Mouse (Mus musculus): ENCODE results near the gene Olfr1416. TPM values are rescaled to one million over a fixed set of nuclear protein-coding genes. Genes with fewer than 3 reads are reported as not detected.
"Not testable (repeated sequence)": the region's sequence is repeated elsewhere in the genome, so short reads cannot be mapped to it uniquely, and the experiment has no call there.

Olfr1416 gene
- polyA plus RNA-seq (2016; fragmentation: Nextera tagmentation; extraction: Ambion mirVana) = not detected in 2 replicates

DNA sequence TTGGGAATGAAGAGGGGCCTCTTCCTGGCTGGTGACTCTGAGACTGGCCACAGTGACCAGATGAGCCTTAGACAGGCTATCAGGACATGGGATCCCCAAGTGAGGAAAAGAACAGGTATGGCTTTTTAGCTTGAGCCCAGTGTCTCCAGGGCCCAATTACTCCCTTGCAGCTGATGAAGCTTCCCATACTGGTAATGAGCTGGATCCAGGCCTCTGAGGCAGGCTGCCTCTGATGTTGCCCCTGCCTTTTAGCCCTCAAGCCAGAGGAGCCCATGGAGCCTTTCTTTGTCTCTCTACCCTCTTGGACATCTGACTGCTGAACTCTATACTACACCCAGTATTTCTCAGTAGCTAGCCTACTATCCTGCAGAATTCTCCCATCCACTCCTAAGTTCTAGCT lies at the start of gene Olfr1416:
TSS of gene Olfr1416 (minus strand) at position 101 of the 400 bp plus-strand sequence.
- Histone ChIP-seq H3K4me3 (no peak within 1 kb of the TSS), H3K27ac (replicated peaks) (no peak within 1 kb of the TSS), H3K4me1 (no peaks in the 10 kb centered on the region), H3K36me3 (no peaks in the 10 kb centered on the region), H3K9me3 (replicated peaks) (peaks cover 10% of the 10 kb centered on the region), H3K27me3 (ENCODE audit: low read depth, poor library complexity, severe bottlenecking) (no peaks in the 10 kb centered on the region)
- no peak for DNase-seq (ENCODE audit: low spot score)

DNA sequence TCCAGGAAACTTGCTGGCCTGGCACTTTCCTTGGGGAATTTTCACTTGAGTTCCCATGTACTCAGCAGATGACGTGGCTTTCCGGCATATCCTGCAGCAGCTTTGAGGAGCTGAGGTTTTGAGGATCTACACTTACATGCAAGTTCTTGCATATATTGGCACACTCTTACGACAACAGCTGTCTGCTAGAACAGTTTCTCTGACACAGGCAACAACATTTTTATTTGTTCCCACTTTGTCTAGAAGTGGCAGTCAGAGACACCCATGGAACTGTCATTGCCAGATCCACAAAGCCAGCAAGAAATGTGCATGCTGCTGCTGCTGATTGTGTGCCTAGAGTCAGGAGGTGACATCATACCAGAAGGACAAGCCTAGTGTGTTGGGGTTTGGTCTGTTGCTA lies 38.9 kb upstream of the Olfr1416 start:
- Histone ChIP-seq H3K36me3 (no peaks in the 10 kb centered on the region), H3K9me3 (replicated peaks) (no peaks in the 10 kb centered on the region), H3K4me3 (no peak overlapping the region), H3K27ac (replicated peaks) (no peak overlapping the region), H3K27me3 (ENCODE audit: low read depth, poor library complexity, severe bottlenecking) (no peaks in the 10 kb centered on the region), H3K4me1 (peaks cover 7% of the 10 kb centered on the region; the same call in 1 of the 2 replicates)
- DNase-seq (ENCODE audit: low spot score) = no peak
- 90% methylated on average over 3 of the region's 3 CpGs for WGBS

DNA sequence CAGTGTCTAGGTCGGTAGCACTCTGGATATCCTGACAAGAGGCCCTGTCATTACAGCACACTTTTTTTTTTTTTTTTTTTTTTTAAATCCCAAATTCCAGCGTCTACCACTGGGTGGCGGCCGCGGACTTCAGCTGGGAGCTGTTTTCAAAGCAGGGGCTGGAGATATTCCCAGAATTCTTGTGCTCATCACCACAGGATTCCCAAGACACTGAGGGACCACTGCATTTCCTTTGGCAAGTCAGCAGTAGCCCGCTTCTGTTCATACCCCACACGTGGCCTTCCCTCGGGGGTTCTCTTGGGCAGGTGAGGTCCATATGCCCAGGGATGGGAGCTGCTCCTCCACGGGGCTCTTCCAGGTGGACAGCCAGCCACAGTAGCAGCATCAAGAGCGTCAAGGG lies 36.5 kb upstream of the Olfr1416 start:
- 24% methylated on average over 10 of the region's 10 CpGs for WGBS
- no peaks in the 10 kb centered on the region for H3K9me3 ChIP-seq (replicated peaks)
- no peaks in the 10 kb centered on the region for H3K36me3 ChIP-seq
- H3K4me1 ChIP-seq = peaks cover 7% of the 10 kb centered on the region; the same call in 1 of the 2 replicates
- no peak overlapping the region for H3K27ac ChIP-seq (replicated peaks)
- no peak overlapping the region for H3K4me3 ChIP-seq
- no peaks in the 10 kb centered on the region for H3K27me3 ChIP-seq (ENCODE audit: low read depth, poor library complexity, severe bottlenecking)
- peak; percentile 51 for DNase-seq (ENCODE audit: low spot score)

DNA sequence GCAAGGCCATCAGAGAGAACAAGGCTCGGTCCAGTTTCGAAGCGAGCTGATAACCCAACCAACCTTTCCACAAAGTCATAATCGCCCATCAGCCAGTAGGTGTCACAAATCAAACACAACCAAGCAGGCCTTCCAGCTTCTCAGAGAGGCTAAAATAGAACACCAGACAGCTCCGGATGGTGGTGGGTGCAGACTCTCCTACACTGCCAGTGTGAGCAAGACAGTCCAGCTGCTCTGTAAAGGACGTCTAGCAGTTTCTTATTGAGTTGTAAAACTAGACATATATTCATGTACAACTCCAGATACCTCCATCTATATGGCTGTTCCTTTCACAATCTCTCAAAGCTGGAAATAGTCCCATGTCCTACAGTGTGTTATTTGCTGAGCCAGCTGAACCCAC lies 34.1 kb upstream of the Olfr1416 start:
- no peak for DNase-seq (ENCODE audit: low spot score)
- no peak overlapping the region for H3K27ac ChIP-seq (replicated peaks)
- H3K4me1 ChIP-seq = peaks cover 7% of the 10 kb centered on the region; the same call in 1 of the 2 replicates
- H3K9me3 ChIP-seq (replicated peaks) = no peaks in the 10 kb centered on the region
- no peak overlapping the region for H3K4me3 ChIP-seq
- H3K27me3 ChIP-seq (ENCODE audit: low read depth, poor library complexity, severe bottlenecking) = no peaks in the 10 kb centered on the region
- no peaks in the 10 kb centered on the region for H3K36me3 ChIP-seq
- 87% methylated on average over 6 of the region's 6 CpGs for WGBS

DNA sequence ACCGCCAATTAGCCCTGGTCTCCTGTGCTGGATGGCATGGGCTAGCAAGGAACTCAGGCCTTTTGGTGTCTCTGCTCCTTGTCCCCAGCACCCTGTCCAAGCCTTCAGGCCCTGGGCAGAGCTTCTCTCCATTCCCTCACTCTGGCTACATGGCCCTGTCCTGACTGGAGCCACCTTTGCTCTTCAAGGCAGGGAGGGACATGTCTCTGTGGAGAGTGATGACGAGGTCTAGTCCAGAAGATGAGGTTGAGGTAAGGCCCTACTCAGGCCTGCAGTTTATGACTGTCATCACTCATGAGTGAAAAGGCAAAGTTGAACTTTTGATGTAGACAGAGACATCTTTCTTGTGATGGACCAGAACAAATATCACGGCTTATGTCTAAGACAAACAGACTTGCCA lies 33.6 kb upstream of the Olfr1416 start, which contains the start of gene Olfr1414:
TSS of gene Olfr1414 (minus strand) at position 101 of the 400 bp plus-strand sequence.
- no peak for DNase-seq (ENCODE audit: low spot score)
- no peak within 1 kb of the TSS for H3K27ac ChIP-seq (replicated peaks)
- no peaks in the 10 kb centered on the region for H3K27me3 ChIP-seq (ENCODE audit: low read depth, poor library complexity, severe bottlenecking)
- H3K36me3 ChIP-seq = no peaks in the 10 kb centered on the region
- WGBS = 88% methylated on average over 3 of the region's 3 CpGs
- peaks cover 7% of the 10 kb centered on the region; the same call in 1 of the 2 replicates for H3K4me1 ChIP-seq
- no peaks in the 10 kb centered on the region for H3K9me3 ChIP-seq (replicated peaks)
- no peak within 1 kb of the TSS for H3K4me3 ChIP-seq

DNA sequence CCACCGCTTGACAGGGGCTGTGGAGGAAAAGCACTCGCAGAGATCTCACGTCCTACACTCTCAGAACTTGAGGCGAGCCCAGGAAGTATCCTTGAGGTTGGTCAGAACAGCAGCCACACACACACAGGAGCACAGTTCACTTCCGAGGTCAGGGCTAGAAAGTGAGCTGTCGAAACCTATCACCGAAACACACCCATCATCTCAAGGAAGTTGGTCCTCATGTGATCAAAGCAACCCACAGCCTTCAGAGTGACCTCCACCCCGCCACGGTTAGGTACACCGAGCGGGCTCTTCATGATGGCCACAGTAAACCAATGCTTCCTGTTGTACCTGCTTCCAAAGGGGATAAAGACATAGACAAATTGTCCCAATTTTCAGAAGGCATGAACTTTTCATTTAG lies 30.5 kb upstream of the Olfr1416 start:
- H3K4me1 ChIP-seq = peaks cover 4% of the 10 kb centered on the region; the same call in 1 of the 2 replicates
- WGBS = 85% methylated on average over 11 of the region's 11 CpGs
- H3K27ac ChIP-seq (replicated peaks) = no peak overlapping the region
- no peaks in the 10 kb centered on the region for H3K27me3 ChIP-seq (ENCODE audit: low read depth, poor library complexity, severe bottlenecking)
- H3K4me3 ChIP-seq = no peak overlapping the region
- no peaks in the 10 kb centered on the region for H3K9me3 ChIP-seq (replicated peaks)
- H3K36me3 ChIP-seq = no peaks in the 10 kb centered on the region
- no peak for DNase-seq (ENCODE audit: low spot score)

DNA sequence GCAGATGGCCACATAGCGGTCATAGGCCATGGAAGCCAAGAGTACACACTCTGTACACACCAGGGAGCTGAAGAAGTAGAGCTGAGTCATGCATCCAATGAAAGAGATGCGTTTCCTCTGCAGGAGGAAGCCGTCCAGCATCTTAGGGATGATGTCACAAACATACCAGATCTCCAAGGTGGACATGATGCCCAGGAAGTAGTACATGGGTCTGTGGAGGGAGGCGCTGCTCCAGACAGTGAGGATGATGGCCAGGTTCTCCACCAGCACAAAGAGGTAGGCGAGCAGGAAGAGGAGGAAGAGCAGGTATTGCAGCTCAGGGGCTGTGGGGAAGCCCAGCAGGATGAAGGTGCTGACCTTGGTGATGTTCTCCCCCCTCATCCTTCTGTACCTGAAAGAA lies 26.7 kb upstream of the Olfr1416 start:
- DNase-seq (ENCODE audit: low spot score); H3K4me1 ChIP-seq; H3K36me3 ChIP-seq; H3K27ac ChIP-seq (replicated peaks); H3K4me3 ChIP-seq; H3K9me3 ChIP-seq (replicated peaks); H3K27me3 ChIP-seq (ENCODE audit: low read depth, poor library complexity, severe bottlenecking): not testable (repeated sequence)
- WGBS = 90% methylated on average over 5 of the region's 5 CpGs

DNA sequence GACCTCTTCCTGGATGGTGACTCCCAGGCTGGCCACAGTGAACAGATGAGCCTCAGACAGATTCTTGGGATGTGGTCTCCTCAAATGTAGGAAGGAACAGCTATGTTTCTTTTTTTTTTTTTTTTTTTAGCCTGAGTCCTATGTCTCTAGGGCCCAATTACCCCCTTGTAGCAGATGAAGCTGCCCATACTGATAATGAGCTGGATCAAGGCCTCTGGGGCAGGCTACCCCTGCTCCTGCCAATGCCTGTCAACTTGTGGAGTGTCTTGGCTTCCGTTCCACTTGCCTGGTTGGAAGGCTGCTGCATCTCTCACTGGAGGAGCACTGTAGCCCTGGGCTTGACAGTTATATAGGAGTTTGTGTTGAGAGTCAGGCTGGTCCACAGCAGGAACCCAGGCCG lies 11.1 kb upstream of the Olfr1416 start, which contains the start of gene Olfr1415:
TSS of gene Olfr1415 (minus strand) at position 101 of the 400 bp plus-strand sequence.
- H3K36me3 ChIP-seq = no peaks in the 10 kb centered on the region
- H3K27ac ChIP-seq (replicated peaks) = no peak within 1 kb of the TSS
- peaks cover 6% of the 10 kb centered on the region; the same call in 1 of the 2 replicates for H3K9me3 ChIP-seq (replicated peaks)
- no peaks in the 10 kb centered on the region for H3K4me1 ChIP-seq
- H3K27me3 ChIP-seq (ENCODE audit: low read depth, poor library complexity, severe bottlenecking) = no peaks in the 10 kb centered on the region
- 90% methylated on average over 2 of the region's 2 CpGs for WGBS
- DNase-seq (ENCODE audit: low spot score) = no peak
- no peak within 1 kb of the TSS for H3K4me3 ChIP-seq

DNA sequence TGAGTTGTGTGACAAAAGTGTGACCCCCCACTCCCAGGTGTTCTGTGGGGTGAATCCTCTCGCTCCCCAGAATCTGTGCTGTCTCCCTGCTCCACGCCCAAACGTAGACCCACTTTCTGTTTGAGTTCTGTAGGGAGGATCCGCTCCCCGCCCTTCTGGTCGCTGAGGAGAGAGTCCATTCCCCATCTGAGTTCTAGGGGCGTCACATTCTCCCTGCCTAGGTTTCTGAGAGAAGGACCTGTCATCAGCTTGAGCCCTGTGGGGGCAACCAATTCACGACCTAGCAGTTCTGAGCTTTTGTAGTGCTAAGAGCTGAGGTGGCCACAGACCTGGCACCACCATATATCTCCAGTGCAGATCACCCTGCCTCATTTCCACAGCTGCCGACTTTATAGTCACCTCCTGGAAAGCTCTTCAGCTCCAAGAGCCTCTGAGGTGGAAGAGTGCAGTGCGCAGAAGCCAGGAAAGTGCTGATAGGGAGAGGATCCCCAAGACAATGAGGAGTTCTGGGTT lies 10.8 kb downstream of the Olfr1416 start:
- DNase-seq (ENCODE audit: low spot score) = no peak
- H3K27ac ChIP-seq (replicated peaks) = peak overlapping the region; percentile 63

DNA sequence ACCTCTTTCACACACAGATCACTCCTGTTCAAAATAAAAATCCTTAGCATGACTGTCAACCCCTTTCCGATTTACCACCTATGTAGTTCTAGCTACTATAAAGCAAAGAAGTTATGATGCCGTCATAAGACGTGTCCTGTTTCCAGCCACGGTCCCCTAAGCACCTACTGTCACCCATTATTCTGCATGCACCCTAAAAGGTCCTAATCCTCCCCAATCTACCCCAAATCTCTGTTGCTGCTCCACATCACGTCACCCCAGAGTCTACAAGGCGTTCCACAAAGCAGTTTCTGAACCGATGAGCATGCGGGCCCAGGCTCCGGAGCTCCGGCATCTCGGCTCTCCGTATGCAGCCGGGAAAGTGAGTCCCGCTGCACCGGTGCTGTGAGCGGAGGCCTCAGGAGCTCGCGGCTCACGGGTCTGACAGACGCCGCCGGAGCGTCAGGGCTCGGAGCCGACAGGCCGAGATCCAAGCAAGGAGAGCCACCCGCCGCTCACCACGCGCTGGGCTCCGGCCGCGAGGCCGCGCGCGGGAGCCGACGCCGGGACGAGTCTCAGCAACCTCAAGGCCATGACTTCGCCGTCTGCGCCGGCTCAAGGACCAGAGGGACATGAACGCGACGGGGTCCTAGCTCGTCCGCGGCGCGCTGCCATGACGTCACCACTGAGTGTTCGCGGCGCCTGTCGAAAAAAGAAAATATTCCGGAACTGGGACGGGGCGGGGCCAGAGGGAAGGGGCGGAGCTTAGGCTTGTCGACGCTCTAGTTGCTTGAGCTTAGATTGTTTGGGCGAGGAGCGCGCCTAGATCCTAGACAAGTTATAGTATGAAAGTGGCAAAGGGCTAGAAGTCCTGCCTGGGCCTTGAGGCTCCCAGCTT lies 11.5 kb downstream of the Olfr1416 start, which contains the start of gene Ndufa10:
TSS of gene Ndufa10 (minus strand) at position 696 of the 877 bp plus-strand sequence.
- H3K4me1 ChIP-seq = peaks cover 14% of the 10 kb centered on the region
- H3K27me3 ChIP-seq (ENCODE audit: low read depth, poor library complexity, severe bottlenecking) = no peaks in the 10 kb centered on the region
- under 1% methylated on average over 67 of the region's 67 CpGs for WGBS
- H3K36me3 ChIP-seq = peaks cover 26% of the 10 kb centered on the region
- H3K9me3 ChIP-seq (replicated peaks) = no peaks in the 10 kb centered on the region
- peak within 1 kb of the TSS; percentile 99 for H3K4me3 ChIP-seq
- peak within 1 kb of the TSS; percentile 90 for H3K27ac ChIP-seq (replicated peaks)
- peak; percentile 95 for DNase-seq (ENCODE audit: low spot score)

More for the DNA sequence above, 10.8 kb downstream of the Olfr1416 start:
- peak overlapping the region; percentile 99 for H3K4me3 ChIP-seq
- H3K9me3 ChIP-seq (replicated peaks) = no peaks in the 10 kb centered on the region
- H3K36me3 ChIP-seq = peaks cover 18% of the 10 kb centered on the region
- 6% methylated on average over 10 of the region's 10 CpGs for WGBS
- H3K4me1 ChIP-seq = peaks cover 14% of the 10 kb centered on the region
- H3K27me3 ChIP-seq (ENCODE audit: low read depth, poor library complexity, severe bottlenecking) = no peaks in the 10 kb centered on the region

DNA sequence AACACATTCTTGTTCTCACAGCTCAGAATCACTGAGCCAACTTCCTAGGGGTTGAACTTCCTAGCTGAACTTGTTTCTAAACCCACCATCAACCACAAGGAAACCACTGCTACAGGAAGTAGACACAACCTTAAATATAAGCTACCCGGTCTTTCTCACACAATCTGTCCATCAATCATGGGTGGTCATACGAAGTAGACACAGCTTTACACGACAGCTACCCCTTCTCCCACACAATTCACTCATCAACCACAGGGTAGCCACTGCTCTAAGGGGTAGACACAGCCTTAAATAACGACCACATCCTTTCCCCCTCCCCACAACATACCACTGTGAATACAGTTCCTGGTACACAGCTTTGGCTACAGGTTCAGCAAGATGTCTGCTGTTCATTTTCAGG lies 16.0 kb downstream of the Olfr1416 start:
- H3K27me3 ChIP-seq (ENCODE audit: low read depth, poor library complexity, severe bottlenecking) = no peaks in the 10 kb centered on the region
- peaks cover 9% of the 10 kb centered on the region for H3K4me1 ChIP-seq
- DNase-seq (ENCODE audit: low spot score) = no peak
- H3K9me3 ChIP-seq (replicated peaks) = no peaks in the 10 kb centered on the region
- WGBS = 92% methylated on average over 4 of the region's 4 CpGs
- peaks cover 71% of the 10 kb centered on the region for H3K36me3 ChIP-seq
- no peak overlapping the region for H3K4me3 ChIP-seq
- H3K27ac ChIP-seq (replicated peaks) = no peak overlapping the region

DNA sequence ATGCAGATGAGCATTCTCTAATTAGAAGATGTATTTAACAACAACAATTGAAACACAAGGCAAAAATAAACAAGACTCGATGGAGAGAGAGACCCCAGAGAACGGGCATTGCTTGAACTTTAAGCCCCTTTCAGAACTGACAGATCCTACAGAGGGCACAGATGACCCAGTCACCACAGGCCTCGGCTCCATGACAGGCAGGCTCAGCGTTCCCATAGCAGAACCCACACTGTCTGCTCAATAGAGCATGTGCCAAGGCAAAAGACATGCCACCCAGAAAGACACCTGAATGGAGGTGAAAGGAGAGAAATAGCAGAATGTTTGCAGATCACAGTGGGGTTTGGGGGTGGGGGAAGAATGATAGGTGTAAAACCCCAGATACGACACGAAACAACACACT lies 26.5 kb downstream of the Olfr1416 start:
- no peak for DNase-seq (ENCODE audit: low spot score)
- WGBS = 94% methylated on average over 6 of the region's 6 CpGs
- H3K27me3 ChIP-seq (ENCODE audit: low read depth, poor library complexity, severe bottlenecking) = no peaks in the 10 kb centered on the region
- H3K4me3 ChIP-seq = no peak overlapping the region
- H3K4me1 ChIP-seq = no peaks in the 10 kb centered on the region
- peaks cover 99% of the 10 kb centered on the region for H3K36me3 ChIP-seq
- no peak overlapping the region for H3K27ac ChIP-seq (replicated peaks)
- H3K9me3 ChIP-seq (replicated peaks) = peaks cover 8% of the 10 kb centered on the region; the same call in 1 of the 2 replicates

DNA sequence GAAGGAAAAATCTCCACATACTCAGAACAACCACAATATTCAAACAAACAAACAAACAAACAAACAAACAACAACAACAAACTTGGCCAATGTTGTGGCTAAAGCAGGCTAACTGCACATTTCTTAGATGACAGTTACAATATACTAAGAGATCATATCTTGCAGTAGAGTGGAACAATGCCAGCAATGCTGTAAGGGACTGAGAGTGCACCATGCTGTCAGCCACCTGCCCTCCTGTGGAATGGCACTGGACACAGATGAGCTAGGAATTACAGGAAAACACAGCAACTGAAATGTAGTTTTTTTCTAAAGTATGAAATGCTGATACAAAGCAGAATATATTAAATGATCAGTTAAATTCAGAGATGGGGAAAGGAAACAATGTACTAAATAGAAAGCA lies 27.2 kb downstream of the Olfr1416 start:
- Histone ChIP-seq H3K36me3 (peaks cover 99% of the 10 kb centered on the region), H3K27ac (replicated peaks) (no peak overlapping the region), H3K4me1 (no peaks in the 10 kb centered on the region), H3K4me3 (no peak overlapping the region), H3K9me3 (replicated peaks) (peaks cover 8% of the 10 kb centered on the region; the same call in 1 of the 2 replicates), H3K27me3 (ENCODE audit: low read depth, poor library complexity, severe bottlenecking) (no peaks in the 10 kb centered on the region)
- no peak for DNase-seq (ENCODE audit: low spot score)
